Mouse (Mus musculus) intestine, embryonic 15.5 days (tissue): ENCODE data around the gene Ext2. TPM values are rescaled to one million over a fixed set of nuclear protein-coding genes. Genes with fewer than 3 reads are reported as not detected.
A peak's percentile ranks its signal among the peaks of the same experiment; 100 is the strongest.

Source experiments
- ATAC-seq: fragments of 200-750 bp; cut with Nextera tagmentation; 2 replicates; pipeline ENCODE4 v1.8.0; 2017; ENCODE audit warnings: moderate TSS enrichment, moderate library complexity
- H3K27ac ChIP-seq: fragments of 300-500 bp; sonication (generic); 2 replicates; pipeline ENCODE4 v1.5.1; 2015; ENCODE audit warnings: mild to moderate bottlenecking, inconsistent platforms
- H3K27me3 ChIP-seq: fragments of 300-500 bp; sonication (generic); replicated peaks from 2 replicates; pipeline ENCODE4 v1.6.1; 2015; ENCODE audit warnings: inconsistent platforms
- H3K36me3 ChIP-seq: fragments of 300-500 bp; sonication (generic); 2 replicates; pipeline ENCODE4 v1.6.1; 2015; ENCODE audit warnings: inconsistent platforms
- H3K4me1 ChIP-seq: fragments of 300-500 bp; sonication (generic); replicated peaks from 2 replicates; pipeline ENCODE4 v1.6.1; 2015; ENCODE audit warnings: inconsistent platforms
- H3K4me2 ChIP-seq: fragments of 300-500 bp; sonication (generic); replicated peaks from 2 replicates; pipeline ENCODE4 v1.6.1; 2015; ENCODE audit warnings: mild to moderate bottlenecking, inconsistent platforms
- H3K4me3 ChIP-seq: fragments of 300-500 bp; sonication (generic); replicated peaks from 2 replicates; pipeline ENCODE4 v1.5.1; 2015; ENCODE audit warnings: inconsistent platforms
- H3K9ac ChIP-seq: fragments of 300-500 bp; sonication (generic); 2 replicates; pipeline ENCODE4 v1.6.1; 2015; ENCODE audit warnings: inconsistent platforms
- H3K9me3 ChIP-seq: fragments of 300-500 bp; sonication (generic); 2 replicates; pipeline ENCODE4 v1.6.1; 2016; ENCODE audit warnings: inconsistent platforms
- WGBS: fragments of 180-500 bp; shearing (Covaris S2); methylation state at CpG from one replicate; pipeline ENCODE4 v1.1.7; 2015; 5-methylcytosine and 5-hydroxymethylcytosine counted together
- polyA plus RNA-seq: library from polyadenylated mRNA; unstranded; fragments of >200 nt; fragmentation: Nextera tagmentation; extraction: Ambion mirVana; gene quantifications from 2 replicates; pipeline ENCODE4 v1.2.1, GENCODE M21; 2015

Ext2 gene
- polyA plus RNA-seq, 1 experiment from 2014 or later: 92.9 TPM

GRCm38 (mm10) chr2:93682601-93683202 lies 139.7 kb downstream of the Ext2 start:
- Histone ChIP-seq H3K4me2 (no peak overlapping the region), H3K4me3 (no peak overlapping the region), H3K9ac (no peak overlapping the region), H3K36me3 (no peaks in the 10 kb centered on the region), H3K9me3 (no peaks in the 10 kb centered on the region), H3K4me1 (no peaks in the 10 kb centered on the region), H3K27me3 (no peaks in the 10 kb centered on the region), H3K27ac (no peak overlapping the region)
- whole genome bisulfite sequencing: 80% methylated on average over 7 of the region's 7 CpGs
- no peak for ATAC-seq

DNA sequence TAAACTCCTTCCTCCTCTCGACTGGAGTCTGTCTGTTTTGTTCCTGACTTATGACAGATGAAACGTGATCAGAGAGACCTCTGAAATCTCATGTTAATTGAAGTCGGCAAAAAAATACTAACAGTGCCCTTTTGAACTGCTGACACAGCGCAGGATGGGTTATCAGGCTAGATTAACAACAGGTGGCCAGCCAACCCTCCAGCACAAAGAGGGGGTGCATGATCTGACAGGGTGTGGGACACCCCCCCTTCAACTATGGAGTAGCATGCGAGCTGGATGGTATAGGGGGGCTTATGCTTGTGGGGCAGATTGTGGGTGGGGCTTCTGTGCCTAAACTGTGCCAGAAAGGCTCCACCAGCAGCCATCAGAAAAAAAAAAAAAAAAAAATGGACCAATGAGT lies 141.0 kb downstream of the Ext2 start:
- Histone ChIP-seq H3K27ac (no peak overlapping the region), H3K4me2 (no peak overlapping the region), H3K9ac (no peak overlapping the region), H3K4me3 (no peak overlapping the region), H3K4me1 (no peaks in the 10 kb centered on the region), H3K9me3 (no peaks in the 10 kb centered on the region), H3K27me3 (no peaks in the 10 kb centered on the region), H3K36me3 (no peaks in the 10 kb centered on the region)
- 0 out of 2 replicates have a peak, but pooled peaks have one; percentile 43 for ATAC-seq
- WGBS: 32% methylated on average over 5 of the region's 5 CpGs

DNA sequence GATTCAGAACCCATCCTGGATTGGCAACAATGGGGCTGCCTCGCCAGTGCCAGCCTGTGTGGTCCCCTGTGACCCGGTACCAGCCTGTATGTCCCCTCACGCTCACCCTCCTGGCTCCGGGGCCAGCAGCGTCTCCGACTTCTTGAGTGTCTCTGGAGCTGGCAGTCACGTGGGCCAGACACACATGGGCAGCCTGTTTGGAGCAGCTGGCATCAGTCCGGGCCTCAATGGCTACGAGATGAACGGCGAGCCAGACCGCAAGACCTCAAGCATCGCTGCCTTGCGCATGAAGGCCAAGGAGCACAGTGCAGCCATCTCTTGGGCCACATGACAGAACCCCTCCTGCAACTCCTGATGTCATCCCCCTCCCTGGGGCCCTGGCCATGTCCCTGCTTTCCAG lies 145.1 kb downstream of the Ext2 start:
- 92% methylated on average over 14 of the region's 14 CpGs for WGBS
- 0 out of 2 replicates have a peak, but pooled peaks cover 3% of the 10 kb centered on the region for H3K4me1 ChIP-seq
- H3K36me3 ChIP-seq: no peaks in the 10 kb centered on the region
- no peaks in the 10 kb centered on the region for H3K9me3 ChIP-seq
- no peak overlapping the region for H3K27ac ChIP-seq
- no peaks in the 10 kb centered on the region for H3K27me3 ChIP-seq
- H3K4me3 ChIP-seq: no peak overlapping the region
- no peak overlapping the region for H3K4me2 ChIP-seq
- H3K9ac ChIP-seq: no peak overlapping the region
- no peak for ATAC-seq

DNA sequence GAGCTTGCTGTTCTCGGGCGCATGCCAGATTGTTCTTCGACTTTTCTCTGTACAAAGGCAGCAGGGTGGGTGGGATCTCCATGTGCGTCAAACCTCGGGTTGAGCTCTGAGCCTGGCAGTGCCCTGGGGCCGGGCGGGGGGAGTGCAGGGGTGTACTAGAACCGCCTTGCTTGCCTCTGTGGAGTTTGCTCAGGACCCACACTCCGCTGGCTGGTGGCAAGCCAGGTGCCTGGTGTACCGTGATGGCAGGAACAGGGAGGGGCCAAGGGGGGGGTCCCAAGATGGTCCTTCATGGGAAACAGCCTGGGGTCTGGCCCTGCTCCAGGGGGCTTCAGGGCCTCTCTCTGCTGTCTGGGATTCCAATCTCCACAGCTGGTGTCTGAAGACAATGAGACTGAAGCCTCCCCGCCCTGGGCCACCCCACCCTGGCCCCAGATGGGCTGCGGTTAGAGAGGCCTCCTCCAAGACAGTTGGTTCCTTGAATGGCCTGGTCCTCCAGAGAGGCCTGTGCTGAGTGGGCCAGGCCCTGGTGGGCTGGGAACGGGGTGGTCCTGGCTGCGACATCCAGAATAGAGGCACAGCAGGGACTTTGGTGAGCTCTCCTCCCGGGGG lies 150.7 kb downstream of the Ext2 start:
- H3K9me3 ChIP-seq: no peaks in the 10 kb centered on the region
- H3K4me1 ChIP-seq: 0 out of 2 replicates have a peak, but pooled peaks cover 8% of the 10 kb centered on the region
- no peak overlapping the region for H3K4me2 ChIP-seq
- H3K36me3 ChIP-seq: no peaks in the 10 kb centered on the region
- no peaks in the 10 kb centered on the region for H3K27me3 ChIP-seq
- H3K4me3 ChIP-seq: no peak overlapping the region
- WGBS: 73% methylated on average over 15 of the region's 15 CpGs
- no peak overlapping the region for H3K9ac ChIP-seq
- H3K27ac ChIP-seq: no peak overlapping the region
- peak; percentile 44; the same call in 1 of the 2 replicates for ATAC-seq

DNA sequence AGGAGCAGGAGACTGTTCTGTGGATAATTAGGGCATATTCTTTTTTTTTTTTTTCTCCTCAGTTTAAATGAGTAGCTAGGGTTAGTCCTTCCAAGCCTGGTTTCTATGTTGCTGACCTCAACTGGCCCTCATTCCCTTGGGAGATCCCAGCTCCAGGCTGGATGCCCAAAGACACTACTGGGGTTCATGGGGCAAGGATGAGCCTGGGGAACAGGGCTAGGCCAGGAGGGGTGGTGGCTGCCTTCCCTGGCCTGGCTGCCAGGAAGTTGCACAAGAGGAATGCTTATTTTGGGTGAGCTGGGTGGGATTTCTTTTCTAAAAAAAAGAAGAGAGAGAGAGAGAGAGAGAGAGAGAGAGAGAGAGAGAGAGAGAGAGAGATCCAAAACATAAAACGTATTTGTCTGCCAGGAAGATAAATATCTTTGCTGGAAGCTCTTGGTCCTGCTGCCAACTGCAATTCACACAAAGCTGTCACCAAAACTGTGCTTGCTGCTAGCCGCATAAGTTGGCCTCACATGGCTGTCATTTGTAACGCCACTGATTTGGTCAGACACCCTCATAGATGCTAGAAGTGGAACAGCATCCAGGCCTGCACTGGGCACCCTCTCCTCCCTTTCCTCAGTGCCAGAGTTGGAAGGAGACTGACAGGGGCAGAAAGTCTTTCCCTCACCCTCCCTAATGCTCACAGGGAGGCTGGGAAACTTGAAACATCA lies 156.1 kb downstream of the Ext2 start:
- WGBS: 40% methylated on average over 3 of the region's 3 CpGs
- Histone ChIP-seq H3K4me3 (no peak overlapping the region), H3K27ac (no peak overlapping the region), H3K4me1 (no peaks in the 10 kb centered on the region), H3K36me3 (no peaks in the 10 kb centered on the region), H3K9ac (no peak overlapping the region), H3K27me3 (peaks cover 6% of the 10 kb centered on the region; the same call in 1 of the 2 replicates), H3K9me3 (no peaks in the 10 kb centered on the region), H3K4me2 (no peak overlapping the region)
- ATAC-seq: no peak

DNA sequence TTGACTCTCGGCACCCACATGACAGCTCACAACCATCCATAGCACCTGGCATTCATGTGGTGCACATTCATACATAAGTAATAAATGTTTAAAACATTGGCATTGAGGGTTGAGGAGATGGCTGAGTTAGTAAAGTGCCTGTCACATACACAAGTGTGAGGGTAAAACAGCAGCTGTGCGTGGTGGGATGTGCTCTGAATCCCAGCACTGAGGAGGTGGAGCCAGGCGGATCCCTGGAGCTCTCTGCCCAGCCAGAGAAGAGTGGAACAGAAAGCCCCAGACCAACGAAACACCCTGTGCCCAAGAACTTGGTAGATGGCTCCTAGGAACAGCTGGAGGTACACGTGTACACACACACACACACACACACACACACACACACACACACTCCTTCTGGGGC lies 156.9 kb downstream of the Ext2 start:
- no peak for ATAC-seq

DNA sequence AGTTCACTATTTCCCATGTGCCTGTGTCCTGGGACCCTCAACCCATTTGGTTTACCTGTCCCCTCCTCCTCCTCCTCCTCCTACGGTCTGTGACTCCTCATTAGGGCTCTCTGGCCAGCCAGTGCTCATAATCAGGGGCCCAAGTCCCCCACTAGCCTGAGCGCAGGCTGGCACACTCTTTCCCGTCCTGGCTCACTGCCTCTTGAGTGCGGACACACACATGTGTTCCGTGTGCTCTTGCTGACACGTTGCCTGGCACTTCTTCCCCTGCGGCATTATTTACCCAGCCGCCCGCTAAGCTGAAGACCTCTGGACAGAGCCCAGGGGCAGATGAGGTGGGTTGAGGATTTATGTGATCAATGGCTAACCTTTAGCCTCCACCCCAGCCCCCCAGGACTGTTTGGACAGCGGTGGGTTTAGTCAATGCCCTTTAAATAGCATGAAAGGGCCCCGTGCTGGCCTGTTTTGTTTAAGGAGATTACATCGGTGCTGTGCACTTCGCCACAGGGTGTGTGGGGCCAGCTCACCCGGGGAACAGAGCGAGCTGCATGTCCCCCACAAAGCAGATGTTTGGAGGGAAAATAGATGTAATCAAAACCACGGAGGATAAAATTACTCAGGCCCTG lies 160.0 kb downstream of the Ext2 start:
- Histone ChIP-seq H3K9ac (no peak overlapping the region), H3K4me3 (no peak overlapping the region), H3K27ac (no peak overlapping the region), H3K27me3 (peaks cover 6% of the 10 kb centered on the region; the same call in 1 of the 2 replicates), H3K9me3 (no peaks in the 10 kb centered on the region), H3K36me3 (no peaks in the 10 kb centered on the region), H3K4me1 (0 out of 2 replicates have a peak, but pooled peaks cover 4% of the 10 kb centered on the region), H3K4me2 (no peak overlapping the region)
- 21% methylated on average over 16 of the region's 16 CpGs for WGBS
- ATAC-seq: no peak

More for the DNA sequence above, 156.9 kb downstream of the Ext2 start:
- no peak overlapping the region for H3K27ac ChIP-seq
- no peaks in the 10 kb centered on the region for H3K4me1 ChIP-seq
- H3K9me3 ChIP-seq: no peaks in the 10 kb centered on the region
- peaks cover 6% of the 10 kb centered on the region; the same call in 1 of the 2 replicates for H3K27me3 ChIP-seq
- H3K36me3 ChIP-seq: no peaks in the 10 kb centered on the region
- H3K4me2 ChIP-seq: no peak overlapping the region
- 89% methylated on average over 4 of the region's 5 CpGs for WGBS
- no peak overlapping the region for H3K9ac ChIP-seq
- no peak overlapping the region for H3K4me3 ChIP-seq

- ATAC-seq: no peak
Observed at GRCm38 (mm10) chr2:93661096-93661495, 161.3 kb downstream of the Ext2 start.

GRCm38 (mm10) chr2:93659705-93660308 lies 162.6 kb downstream of the Ext2 start:
- WGBS: 73% methylated on average over 6 of the region's 6 CpGs
- no peaks in the 10 kb centered on the region for H3K9me3 ChIP-seq
- H3K4me2 ChIP-seq: no peak overlapping the region
- no peaks in the 10 kb centered on the region for H3K36me3 ChIP-seq
- ATAC-seq: peak; percentile 60; the same call in 1 of the 2 replicates
- no peak overlapping the region for H3K9ac ChIP-seq
- H3K4me3 ChIP-seq: no peak overlapping the region
- 0 out of 2 replicates have a peak, but pooled peaks cover 4% of the 10 kb centered on the region for H3K4me1 ChIP-seq
- no peak overlapping the region for H3K27ac ChIP-seq
- peaks cover 6% of the 10 kb centered on the region; the same call in 1 of the 2 replicates for H3K27me3 ChIP-seq

More at GRCm38 (mm10) chr2:93661096-93661495, 161.3 kb downstream of the Ext2 start:
- no peaks in the 10 kb centered on the region for H3K36me3 ChIP-seq
- WGBS: 74% methylated on average over 6 of the region's 6 CpGs
- no peak overlapping the region for H3K4me3 ChIP-seq
- no peak overlapping the region for H3K4me2 ChIP-seq
- no peak overlapping the region for H3K9ac ChIP-seq
- H3K9me3 ChIP-seq: no peaks in the 10 kb centered on the region
- peaks cover 6% of the 10 kb centered on the region; the same call in 1 of the 2 replicates for H3K27me3 ChIP-seq
- no peak overlapping the region for H3K27ac ChIP-seq
- 0 out of 2 replicates have a peak, but pooled peaks cover 4% of the 10 kb centered on the region for H3K4me1 ChIP-seq

GRCm38 (mm10) chr2:93659004-93659403 lies 163.4 kb downstream of the Ext2 start:
- peaks cover 6% of the 10 kb centered on the region; the same call in 1 of the 2 replicates for H3K27me3 ChIP-seq
- no peak for ATAC-seq
- no peak overlapping the region for H3K4me3 ChIP-seq
- 0 out of 2 replicates have a peak, but pooled peaks cover 4% of the 10 kb centered on the region for H3K4me1 ChIP-seq
- H3K9ac ChIP-seq: no peak overlapping the region
- H3K27ac ChIP-seq: no peak overlapping the region
- no peaks in the 10 kb centered on the region for H3K9me3 ChIP-seq
- H3K4me2 ChIP-seq: no peak overlapping the region
- H3K36me3 ChIP-seq: no peaks in the 10 kb centered on the region
- WGBS: 41% methylated on average over 3 of the region's 3 CpGs

- Histone ChIP-seq H3K4me3 (no peak overlapping the region), H3K27me3 (peaks cover 22% of the 10 kb centered on the region), H3K27ac (no peak overlapping the region), H3K4me1 (no peaks in the 10 kb centered on the region), H3K9ac (no peak overlapping the region), H3K36me3 (no peaks in the 10 kb centered on the region), H3K9me3 (no peaks in the 10 kb centered on the region), H3K4me2 (no peak overlapping the region)
- 74% methylated on average over 11 of the region's 11 CpGs for WGBS
- no peak for ATAC-seq
Observed at GRCm38 (mm10) chr2:93654336-93655055, 167.9 kb downstream of the Ext2 start.
